Mouse (Mus musculus): Measurements from ENCODE around the gene Scnn1a.

- TF ChIP-seq CTCF (IDR thresholded peaks at IDR 0.05; ENCODE audit: control insufficient read depth, insufficient read depth, low read length) (no peak), POLR2A (IDR thresholded peaks at IDR 0.05; ENCODE audit: borderline replicate concordance, control insufficient read depth, low read depth, low read length) (no peak)
Observed at GRCm38 (mm10) chr6:125377042-125377441, 56.6 kb downstream of the Scnn1a start.

All from bone marrow, adult 2 months (tissue).